Mouse (Mus musculus): ENCODE data around the gene Acer1.

Gene Acer1

DNA sequence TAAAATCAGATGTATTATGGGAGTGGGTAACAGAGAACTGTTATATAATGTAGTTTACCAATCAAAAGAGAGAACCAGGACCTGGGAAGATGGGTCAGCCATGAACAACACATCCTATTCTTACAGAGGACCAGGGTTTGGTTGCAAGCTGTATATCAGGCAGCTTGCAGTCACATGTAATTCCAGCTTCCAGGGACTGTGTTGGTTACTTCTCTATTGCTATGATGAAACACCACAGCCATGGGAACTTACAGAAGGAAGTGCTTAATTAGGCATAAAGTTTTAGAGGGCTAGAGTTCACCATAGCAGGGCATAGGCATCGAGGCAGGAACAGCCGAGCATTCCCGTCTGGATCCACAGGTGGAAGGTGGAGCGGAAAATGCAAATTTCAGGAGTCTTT is 43.2 kb downstream of the Acer1 start:
- DNase-seq = no peak

GRCm38 (mm10) chr17:56936731-56937130 is 45.2 kb downstream of the Acer1 start:
- no peak for DNase-seq

DNA sequence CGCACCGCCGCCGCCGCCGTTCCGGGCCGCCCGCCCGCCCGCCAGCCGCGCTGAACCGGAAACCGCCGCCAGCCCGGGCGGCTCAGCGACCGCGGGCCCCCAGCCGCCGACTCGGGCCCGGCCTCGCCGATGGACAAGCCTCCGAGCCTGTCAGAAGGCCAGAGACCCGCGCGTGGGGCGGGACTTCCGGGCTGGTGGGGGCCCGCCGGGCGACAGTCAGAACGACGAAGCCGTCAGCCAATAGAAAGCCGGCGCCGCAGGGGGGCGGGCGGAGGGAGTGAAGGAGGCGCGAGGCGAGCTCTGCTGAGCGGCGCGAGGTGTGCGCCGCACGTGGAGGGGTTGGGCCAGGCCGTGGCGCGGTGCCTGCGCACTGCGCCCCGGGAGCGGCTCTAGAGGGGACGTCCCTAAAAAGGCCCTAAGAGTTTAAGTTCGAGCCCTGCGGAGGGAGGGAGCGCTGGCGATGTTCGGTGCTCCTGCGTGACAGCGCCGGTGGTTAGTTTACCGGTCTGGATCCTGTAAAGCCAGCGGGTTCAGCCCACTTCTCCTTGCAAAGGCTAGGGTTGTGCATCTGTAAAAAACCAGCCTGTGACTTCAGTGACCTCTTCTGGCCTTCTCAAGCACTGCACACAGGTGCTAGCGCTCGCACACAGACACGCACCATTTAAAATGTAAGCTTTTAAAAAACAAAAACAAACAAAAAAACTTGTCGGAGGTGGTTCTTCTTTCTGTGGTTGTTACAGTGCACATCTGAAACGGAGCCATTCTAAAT is 46.4 kb downstream of the Acer1 start, which contains the start of gene Mllt1:
Gene Mllt1, minus strand, starts transcription at position 53 of the 769 bp plus-strand sequence.
- peak; percentile 99 to 100 for DNase-seq

DNA sequence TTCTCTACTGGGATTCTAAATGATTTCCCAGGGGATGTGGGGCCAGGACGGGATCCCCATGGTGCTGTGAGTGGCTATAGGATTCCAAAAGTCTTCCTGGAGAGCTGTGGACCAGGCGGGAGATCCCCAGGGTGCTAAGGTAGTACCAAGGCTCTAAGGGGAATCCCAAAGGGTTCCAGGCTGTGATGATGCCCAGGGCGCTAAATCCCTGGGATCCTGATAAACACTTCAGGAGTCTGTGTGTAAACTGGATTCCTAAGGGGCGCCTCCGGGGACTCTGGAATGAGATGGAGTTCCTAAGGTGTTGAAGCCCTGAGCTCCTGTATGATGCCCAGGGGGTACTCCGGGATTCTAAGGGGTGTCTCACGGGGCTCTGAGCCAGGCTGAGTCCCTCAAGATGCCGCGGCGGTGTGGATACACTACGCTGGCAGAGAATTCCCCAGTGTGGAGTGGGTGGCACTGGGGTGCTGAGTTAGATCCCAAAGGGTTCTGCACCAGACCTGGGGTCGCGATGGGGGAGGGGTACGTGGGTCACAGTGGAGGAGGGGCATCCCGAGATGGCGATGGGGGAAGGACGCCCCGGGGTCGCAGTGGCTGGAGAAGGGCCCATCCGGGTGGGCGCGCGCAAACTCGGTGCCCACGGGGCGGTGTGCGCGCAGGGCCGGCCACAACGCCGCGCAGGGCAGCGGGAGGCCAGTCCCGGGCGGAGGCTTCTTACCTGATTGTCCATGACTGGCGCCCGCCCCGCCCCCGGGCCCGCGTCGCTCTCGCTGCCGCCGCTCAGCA is 47.2 kb downstream of the Acer1 start:
- DNase-seq = no peak

DNA sequence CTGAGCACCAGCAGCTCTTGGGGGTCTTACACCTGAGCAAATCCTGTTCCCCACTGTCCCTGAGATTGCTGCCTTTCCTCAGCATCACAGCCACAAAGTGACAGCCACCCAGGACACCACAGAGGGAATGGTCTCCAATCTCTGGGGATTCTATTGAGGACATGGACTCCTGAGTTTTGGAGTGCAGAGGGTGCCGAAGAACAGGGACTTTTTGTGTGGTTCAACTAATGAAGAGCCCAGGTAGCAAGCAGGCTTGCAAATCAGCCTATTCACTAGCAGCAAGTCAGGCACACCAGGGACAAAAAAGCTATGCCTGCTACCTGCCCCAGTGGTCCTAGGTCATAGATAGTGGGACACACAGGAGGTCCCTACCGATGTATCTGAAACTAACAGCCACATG is 48.5 kb downstream of the Acer1 start:
- DNase-seq = no peak

DNA sequence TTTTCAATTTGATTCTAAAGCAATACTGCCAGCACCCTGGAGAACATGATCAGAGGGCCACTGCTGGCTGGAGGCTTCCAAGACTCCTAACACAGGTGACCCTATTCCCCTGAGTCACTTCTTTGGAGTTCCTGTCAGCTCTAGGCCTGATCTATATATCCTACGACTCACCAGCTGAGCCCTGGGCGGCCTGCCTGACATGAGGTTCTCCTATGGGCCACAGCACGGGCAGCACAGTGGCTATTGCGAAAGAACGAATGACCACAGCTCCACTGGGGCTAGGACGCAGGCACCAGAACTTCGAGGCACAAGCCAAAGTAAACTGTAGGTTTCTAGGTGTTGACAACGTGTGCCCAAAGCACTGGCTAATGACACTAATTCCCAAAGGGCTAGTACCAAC is 51.9 kb downstream of the Acer1 start:
- DNase-seq = no peak

DNA sequence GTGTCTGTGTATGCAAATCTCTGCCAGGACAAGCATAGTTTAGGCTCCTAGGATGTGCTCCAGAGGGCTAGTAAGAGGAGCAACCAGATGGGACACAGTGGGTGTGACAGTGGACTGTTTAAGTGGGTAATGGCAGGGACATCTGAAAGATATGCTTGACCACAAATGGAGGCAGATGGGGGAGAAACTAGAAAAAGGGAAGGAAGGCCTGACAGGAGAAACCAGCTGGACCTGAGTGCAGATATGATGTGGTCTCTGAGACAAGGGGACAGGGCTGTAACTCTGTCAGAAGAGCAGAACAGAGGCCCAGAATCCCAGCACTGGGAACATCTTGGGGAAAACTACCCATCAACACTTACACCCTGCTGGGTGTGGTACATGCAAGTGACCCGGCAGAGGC is 52.4 kb downstream of the Acer1 start:
- DNase-seq = no peak

GRCm38 (mm10) chr17:56929101-56929500 is 52.8 kb downstream of the Acer1 start:
- DNase-seq = no peak

GRCm38 (mm10) chr17:56925998-56926397 is 55.9 kb downstream of the Acer1 start:
- DNase-seq = no peak

- no peak for DNase-seq
Measured at GRCm38 (mm10) chr17:56919725-56920124, 62.2 kb downstream of the Acer1 start.

GRCm38 (mm10) chr17:56917166-56917565 is 64.8 kb downstream of the Acer1 start:
- no peak for DNase-seq

DNA sequence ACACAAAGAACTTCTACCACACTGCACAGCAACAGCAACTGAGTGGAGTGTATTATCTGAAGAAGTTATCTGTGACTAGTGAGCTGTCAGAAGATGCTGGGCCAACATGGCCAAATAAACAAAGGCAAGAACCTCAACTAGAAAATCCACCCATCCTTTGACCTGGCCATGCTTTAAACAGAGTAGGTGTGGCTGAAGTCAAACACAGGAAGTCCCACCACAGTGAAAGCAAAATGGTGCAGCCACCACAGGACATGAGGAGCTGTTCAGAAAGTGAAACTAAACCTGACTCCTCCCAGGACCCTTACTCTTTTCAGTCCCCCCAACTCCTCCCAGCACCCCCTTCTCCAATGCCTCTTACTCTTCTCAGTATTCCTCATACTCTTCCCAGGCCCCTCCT is 68.5 kb downstream of the Acer1 start:
- DNase-seq = no peak

- DNase-seq = no peak
Measured at GRCm38 (mm10) chr17:56913023-56913422, 68.9 kb downstream of the Acer1 start.

GRCm38 (mm10) chr17:56909764-56910163 is 72.2 kb downstream of the Acer1 start:
- DNase-seq = peak; percentile 42 to 48

DNA sequence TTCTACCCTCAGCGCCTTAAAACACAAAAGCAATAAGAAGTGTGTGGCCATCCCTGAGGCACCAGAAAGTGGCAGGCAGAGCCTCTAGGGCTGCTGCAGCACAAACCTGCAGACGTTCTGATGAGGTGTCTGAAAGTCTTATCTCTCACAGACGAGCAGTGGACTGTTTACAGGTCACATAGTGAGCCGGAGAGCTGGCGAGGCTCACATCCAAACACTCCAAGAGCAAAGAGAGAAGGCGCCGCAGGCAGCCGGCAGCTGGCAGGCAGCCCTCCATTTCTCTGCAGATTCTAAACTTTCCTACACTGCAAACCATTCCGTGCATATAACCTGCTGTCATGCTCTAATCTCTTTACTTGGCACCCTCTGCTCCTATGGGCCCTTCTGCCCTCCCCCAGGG is 74.0 kb downstream of the Acer1 start:
- peak in 1 of 2 experiments; percentile 20 for DNase-seq

GRCm38 (mm10) chr17:56907096-56907495 is 74.8 kb downstream of the Acer1 start:
- DNase-seq = no peak

- no peak for DNase-seq
Measured at GRCm38 (mm10) chr17:56906166-56906565, 75.8 kb downstream of the Acer1 start.
